Mouse (Mus musculus) hindlimb bud, embryonic 11.5 days (tissue): Measurements from ENCODE around the gene Pld4.
A peak's percentile ranks its signal among the peaks of the same experiment; 100 is the strongest.
"Not testable (repeated sequence)": the region's sequence is repeated elsewhere in the genome, so short reads cannot be mapped to it uniquely, and the experiment has no call there.

Source experiments
- DNase-seq: peaks from one replicate; pipeline ENCODE4 v3.0.0-alpha.2; 2012; ENCODE audit warnings: low read depth, low spot score; ENCODE audit errors: extremely low spot score

The Pld4 gene

DNA sequence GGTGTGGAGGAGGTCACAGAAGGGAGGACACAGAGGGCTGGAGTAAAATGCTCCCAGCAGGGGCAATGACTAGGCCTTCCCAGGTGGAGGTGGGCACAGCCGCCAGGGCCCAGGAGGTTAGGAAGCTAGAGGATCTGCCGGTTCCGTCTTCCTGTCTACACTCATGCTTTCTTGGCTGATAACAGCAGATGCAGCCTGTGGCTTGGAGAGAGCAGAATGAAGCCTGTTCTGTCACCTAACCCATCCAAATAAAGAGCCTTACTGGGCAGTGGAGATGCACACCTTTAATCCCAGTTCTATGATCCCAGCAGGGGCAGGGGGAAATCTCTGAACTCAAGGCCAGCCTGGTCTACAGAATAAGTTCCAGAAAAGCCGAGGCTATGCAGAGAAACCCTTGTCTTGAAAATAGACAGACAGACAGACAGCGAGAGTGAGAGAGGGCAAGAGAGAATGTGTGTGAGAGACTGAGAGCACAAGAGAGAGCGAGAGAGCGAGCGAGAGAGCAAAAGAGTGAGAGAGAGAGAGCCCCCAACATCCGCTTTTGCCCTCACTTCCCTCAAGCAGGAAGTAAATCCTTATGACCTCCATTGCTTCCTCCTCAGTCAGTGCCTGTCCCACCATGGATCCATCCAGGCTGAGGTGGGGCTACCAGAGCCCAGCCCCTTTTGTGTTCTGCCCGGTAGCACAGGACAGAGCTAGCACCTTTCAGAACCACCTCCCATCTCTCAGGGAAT, 38.9 kb downstream of the Pld4 start:
- no peak for DNase-seq

DNA sequence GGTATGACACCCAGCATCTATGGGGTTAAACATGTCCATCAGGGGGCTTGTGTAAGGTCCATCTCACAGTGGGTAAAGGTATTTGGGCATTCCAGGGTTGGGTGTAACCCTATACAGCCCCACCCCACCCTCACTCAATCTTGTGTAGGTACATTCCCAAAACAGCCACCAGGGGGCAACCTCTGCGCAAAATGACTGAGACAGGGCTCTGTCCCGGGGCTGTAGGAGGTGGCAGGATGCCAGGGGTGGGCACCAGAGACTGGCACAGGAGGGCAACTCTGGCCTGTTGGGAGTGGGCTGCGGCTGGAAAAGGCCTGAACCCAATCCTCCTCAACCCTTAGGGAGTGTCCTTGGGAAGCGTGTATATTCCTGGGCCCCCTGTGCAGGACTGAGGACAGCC, 40.0 kb downstream of the Pld4 start:
- no peak for DNase-seq

DNA sequence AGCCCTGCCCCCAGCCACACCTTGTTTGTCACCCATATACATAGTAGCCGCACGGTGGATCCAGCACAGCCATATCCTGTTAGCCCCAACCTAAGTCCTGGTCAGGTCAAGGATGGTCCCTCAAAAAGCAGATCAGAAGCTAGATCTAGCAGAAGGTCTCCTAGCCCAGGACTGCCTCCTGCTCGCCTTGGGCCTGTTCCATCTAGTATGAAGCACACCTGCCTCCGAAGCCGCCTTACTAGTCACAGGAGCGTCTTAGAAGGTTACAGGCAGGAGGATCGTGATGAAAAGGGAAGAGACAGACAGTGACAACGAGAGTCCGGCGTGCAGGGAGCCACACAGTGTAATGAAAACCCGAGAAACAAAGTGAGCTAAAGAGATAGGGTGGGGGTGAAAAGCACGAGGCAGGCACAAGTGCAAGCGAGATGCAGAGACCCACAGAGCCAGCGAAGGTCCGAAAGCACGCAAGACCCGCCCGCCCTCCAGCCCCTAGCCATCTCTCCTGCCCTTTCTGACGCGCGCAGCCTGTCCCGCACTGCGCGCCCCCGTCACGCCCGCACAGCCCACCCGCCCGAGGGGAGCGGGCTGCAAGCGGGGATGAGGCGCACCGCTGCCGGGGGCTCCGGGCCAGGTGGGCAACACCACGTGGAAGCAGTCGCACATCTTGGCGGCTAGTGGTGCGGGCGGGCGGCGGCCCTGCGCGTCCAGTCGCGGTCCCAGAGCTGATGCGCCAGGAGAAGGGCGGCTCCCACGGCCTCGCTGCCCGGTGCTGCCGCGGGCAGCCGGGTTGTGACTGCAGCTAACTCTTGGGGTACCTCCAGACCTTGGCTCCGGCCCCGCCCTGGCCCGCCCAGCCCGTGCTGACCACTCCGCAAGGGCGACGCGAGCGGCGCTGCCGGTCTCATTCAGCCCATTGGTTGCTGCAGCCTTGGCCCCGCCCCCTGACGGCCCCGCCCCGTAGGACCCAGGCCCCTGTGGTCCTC, 41.7 kb downstream of the Pld4 start, which contains the start of gene Ahnak2:
Gene Ahnak2 (minus strand): TSS at position 794 of the 983 bp plus-strand sequence.
- DNase-seq = no peak

GRCm38 (mm10) chr12:112802917-112803316, 42.5 kb downstream of the Pld4 start:
- DNase-seq = no peak

DNA sequence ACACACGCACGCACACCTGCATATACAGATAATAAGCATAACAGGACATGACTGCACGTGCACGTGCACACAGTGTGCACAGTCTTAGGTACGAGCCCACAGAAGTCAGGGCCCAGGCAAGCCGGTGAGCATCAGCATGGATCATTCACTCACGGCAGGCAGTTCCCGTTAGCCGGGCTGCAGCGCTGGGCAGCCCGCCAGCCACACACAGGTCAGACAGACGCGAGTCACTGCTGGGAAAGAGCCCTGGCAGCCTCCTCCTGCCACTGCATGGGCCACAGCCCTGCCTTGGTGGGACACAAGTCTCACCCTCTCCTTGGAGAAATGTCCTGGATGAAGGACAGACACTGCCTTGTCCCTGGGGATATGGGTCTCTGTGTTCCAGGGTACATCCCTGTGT, 43.6 kb downstream of the Pld4 start:
- DNase-seq = no peak

DNA sequence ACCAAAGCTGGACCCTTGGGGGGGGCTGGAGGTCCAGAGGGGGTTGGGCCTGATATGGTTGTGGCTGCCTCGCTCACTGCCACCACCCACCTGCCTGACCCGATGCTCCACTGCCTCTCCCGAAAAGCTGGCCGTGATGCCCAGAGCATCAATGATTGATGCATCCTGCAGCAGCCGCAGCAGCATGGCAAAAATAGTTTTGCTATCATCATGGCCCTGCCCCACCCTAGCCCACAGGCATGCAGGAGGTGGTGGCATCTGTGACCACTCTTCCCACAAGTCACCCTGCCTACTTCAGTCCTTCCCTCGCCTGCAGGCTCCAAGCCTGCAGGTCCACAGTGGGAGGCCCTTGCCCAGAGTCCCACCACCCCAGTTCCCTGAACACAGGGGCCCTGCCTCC, 45.6 kb downstream of the Pld4 start:
- no peak for DNase-seq

GRCm38 (mm10) chr12:112807796-112808195, 47.3 kb downstream of the Pld4 start:
- DNase-seq = no peak

- DNase-seq = no peak
Measured at GRCm38 (mm10) chr12:112808212-112808586, 47.7 kb downstream of the Pld4 start.

DNA sequence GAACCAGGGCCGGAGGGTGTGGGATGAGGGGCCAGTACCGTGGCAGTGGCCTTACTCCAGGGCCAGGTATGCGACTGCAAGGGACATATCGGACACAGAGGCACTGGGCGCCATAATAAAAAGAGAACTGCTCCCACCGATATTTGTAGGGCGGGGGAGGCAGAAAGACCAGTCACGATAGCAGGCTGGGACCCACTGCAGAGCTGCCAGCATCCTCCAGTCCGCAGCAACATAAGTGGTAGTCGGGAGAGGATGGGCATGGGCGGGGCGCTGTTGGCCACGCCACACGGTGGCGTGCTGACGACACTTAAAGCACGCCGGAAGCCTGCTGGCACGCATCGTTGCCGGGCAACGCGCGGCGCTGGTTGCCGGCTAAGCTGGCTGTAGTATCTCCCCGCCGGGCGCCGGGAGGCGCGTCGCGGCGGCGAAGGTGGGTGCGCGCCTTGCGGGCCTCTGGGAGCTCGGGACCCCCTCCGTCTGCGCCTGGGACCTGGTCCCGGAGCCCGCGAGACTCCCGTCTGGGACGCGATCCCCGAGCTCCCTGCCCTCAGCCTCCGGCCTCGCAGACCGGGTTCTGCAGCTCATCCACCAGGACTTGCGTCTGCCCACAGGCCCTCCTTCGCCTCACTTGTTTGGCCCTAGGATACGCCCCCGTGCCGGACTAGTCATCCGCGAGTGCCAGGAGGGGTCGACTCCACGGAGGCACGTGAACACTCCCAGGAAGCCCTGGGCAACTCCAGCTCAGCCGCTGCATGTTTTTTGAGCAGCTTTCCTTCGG, 48.3 kb downstream of the Pld4 start, which contains the start of gene Clba1:
Gene Clba1 (plus strand): TSS at position 351 of the 778 bp plus-strand sequence.
- peak; percentile 73 for DNase-seq

GRCm38 (mm10) chr12:112809641-112810040, 49.2 kb downstream of the Pld4 start:
- DNase-seq = no peak

- no peak for DNase-seq
Measured at GRCm38 (mm10) chr12:112810092-112810885, 49.8 kb downstream of the Pld4 start.

GRCm38 (mm10) chr12:112813370-112813769, 52.9 kb downstream of the Pld4 start:
- DNase-seq = no peak

DNA sequence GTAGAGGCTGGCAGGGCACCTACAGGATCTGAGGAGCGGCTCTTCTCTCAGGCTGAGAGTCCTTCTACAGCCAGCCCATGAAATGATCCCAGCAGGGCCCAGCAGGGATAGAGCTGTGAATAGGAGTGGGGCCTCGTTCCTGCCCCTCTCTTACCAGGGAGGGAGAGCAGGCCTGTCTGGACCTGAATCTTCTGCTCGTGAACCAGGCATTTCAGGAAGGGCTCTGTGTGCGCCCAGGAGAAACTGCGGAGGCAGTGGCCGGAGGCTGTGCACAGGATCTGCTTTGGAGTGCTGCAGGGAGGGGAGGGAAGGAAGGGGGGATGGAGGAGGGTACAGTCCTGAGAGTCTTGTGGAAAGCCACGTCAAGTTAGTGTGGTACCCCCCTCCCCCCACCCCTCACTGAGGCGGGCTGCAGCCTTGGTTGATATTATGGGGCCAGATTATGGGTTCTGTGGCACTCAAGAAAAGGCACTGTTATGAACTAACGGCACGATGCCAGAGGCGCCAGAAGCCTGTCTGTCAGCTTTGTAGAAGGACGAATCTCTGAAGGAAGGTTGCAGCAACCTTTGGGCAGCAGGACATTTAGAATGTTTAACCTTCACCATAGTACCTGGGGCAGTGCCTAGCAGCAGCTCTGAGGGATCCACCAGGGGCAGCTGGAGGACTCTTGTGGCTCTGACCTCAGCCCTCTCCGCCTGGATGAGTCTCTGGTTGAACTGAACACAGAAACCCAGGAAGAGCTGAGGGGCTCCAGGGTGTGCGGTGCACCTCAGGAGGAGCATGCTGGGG, 54.4 kb downstream of the Pld4 start:
- no peak for DNase-seq

DNA sequence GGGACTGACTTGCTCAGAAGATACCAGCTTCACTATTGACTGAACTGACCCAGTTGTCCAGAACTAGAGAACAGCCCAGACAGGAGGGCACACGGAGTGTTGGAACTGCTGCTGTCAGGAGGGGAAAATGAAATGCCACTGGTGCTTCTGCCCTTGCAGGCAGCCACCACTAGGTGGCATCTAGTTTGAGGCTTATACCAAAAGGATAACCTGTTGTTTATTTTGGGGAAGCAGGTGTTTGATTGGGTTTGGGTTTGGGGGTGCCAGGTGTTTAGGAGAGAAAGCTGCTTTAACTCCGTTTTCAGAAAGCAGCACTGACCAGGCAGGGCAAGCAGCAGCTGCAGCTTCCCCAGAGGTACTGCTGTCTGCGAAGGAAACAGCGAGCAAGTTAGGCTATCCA, 55.8 kb downstream of the Pld4 start:
- no peak for DNase-seq

DNA sequence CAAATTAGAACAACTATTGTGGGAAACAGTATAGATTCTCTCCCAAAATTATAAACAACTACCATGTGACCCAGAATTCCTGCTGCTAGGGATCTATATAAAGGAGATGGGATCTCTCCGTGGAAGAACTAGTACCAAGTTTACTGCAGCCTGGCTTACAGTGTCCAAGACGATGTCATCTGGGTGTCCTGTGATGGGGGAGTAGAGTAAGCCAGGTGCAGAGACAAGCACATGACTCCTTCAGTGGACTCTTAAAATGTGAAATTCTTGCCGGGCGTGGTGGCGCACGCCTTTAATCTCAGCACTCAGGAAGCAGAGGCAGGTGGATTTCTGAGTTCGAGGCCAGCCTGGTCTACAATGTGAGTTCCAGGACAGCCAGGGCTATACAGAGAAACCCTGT, 56.4 kb downstream of the Pld4 start:
- DNase-seq = not testable (repeated sequence)
